8 mouse cellular contexts compared by ENCODE assay signal in the genomic region with DNA sequence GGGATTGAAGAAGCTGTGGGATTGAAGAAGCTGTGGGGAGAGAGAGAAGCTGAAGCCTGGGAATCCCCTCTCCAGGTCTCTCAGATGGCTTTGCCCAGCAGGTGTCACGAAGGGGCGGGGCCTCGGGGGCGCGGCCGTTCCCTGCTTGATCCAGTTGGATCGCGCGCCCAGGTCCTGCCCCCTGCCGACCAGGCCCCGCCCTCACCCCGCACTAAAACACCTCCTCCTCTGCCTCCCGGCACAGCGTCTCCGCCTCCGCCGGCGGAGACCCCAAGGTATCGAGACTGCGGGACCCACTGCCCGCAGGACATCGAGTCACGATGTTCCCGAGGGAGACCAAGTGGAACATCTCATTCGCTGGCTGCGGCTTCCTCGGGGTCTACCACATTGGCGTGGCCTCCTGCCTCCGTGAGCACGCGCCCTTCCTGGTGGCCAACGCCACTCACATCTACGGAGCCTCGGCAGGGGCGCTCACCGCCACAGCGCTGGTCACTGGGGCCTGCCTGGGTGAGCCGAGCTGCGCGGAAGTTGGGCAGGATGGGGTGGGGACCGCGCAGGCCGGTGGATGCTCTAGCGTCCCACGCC. TPM values are rescaled to one million over a fixed set of nuclear protein-coding genes. Genes with fewer than 3 reads are reported as not detected.
DNase-seq lines count a peak whose midpoint lies in the region; ATAC-seq and TF ChIP-seq lines count a peak whose summit lies in the region.

A gene (plus strand): TSS at position 232 of the 585 bp plus-strand sequence.

- DNase-seq in ES-E14 (ENCODE audit: low read depth, low spot score) = peak; percentile 95
- DNase-seq in cerebellum, adult 11 months = peak; percentile 88
- DNase-seq in heart, postnatal 14 days = peak; percentile 96 to 97
- peak; percentile 86 to 91 for DNase-seq in layer of hippocampus, adult 18-20 months (ENCODE audit: low spot score in 2 of 2)
- DNase-seq in lung, embryonic 14.5 days = peak; percentile 93
- peak; percentile 91 for DNase-seq in testis, postnatal 14 days (ENCODE audit: low spot score)

- intact Hi-C loops in heart, postnatal 14 days (cut with DNase I) = loop anchor here (5.0 kb wide), 1 partner anchor 43 kb away; a partner anchor contains a TSS

- H3K9ac ChIP-seq in ES-E14 (ENCODE audit: insufficient read depth, low read depth, low read length, poor library complexity, severe bottlenecking) = peak within 1 kb of the TSS; percentile 74
- peak within 1 kb of the TSS; percentile 85 for H3K9ac ChIP-seq in forebrain, embryonic 15.5 days (replicated peaks)
- H3K9ac ChIP-seq in lung, embryonic 14.5 days = peak within 1 kb of the TSS; percentile 64

- no peak within 1 kb of the TSS for H3K27ac ChIP-seq in ES-E14 (ENCODE audit: insufficient read depth, low read depth, low read length, poor library complexity, severe bottlenecking)
- H3K27ac ChIP-seq in forebrain, embryonic 15.5 days (replicated peaks) = peak within 1 kb of the TSS; percentile 72
- peak within 1 kb of the TSS; percentile 59 for H3K27ac ChIP-seq in lung, embryonic 14.5 days (ENCODE audit: low read depth)

- H3K9me3 ChIP-seq in ES-E14 (ENCODE audit: control insufficient read depth, insufficient read depth, low read depth, low read length) = no peaks in the 10 kb centered on the region
- no peaks in the 10 kb centered on the region for H3K9me3 ChIP-seq in forebrain, embryonic 15.5 days
- H3K9me3 ChIP-seq in lung, embryonic 14.5 days (ENCODE audit: low read depth, low read length) = no peaks in the 10 kb centered on the region

- peak; percentile 34 for TF ChIP-seq CTCF in lung, embryonic 14.5 days (IDR thresholded peaks at IDR 0.05; ENCODE audit: low read depth)

- H3K36me3 ChIP-seq in ES-E14 (ENCODE audit: control insufficient read depth, insufficient read depth, low read length, poor library complexity, severe bottlenecking) = peaks cover 18% of the 10 kb centered on the region
- H3K36me3 ChIP-seq in forebrain, embryonic 15.5 days = peaks cover 30% of the 10 kb centered on the region
- peaks cover 34% of the 10 kb centered on the region for H3K36me3 ChIP-seq in lung, embryonic 14.5 days (ENCODE audit: insufficient read depth)

- H3K4me3 ChIP-seq in ES-E14 (ENCODE audit: insufficient read depth in 1 of 2, low read depth in 1 of 2, low read length in 2 of 2, poor library complexity in 1 of 2, severe bottlenecking in 1 of 2) = peak within 1 kb of the TSS; percentile 68 to 91
- peak within 1 kb of the TSS; percentile 88 for H3K4me3 ChIP-seq in forebrain, embryonic 15.5 days
- H3K4me3 ChIP-seq in lung, embryonic 14.5 days (ENCODE audit: low read depth, low read length) = peak within 1 kb of the TSS; percentile 60

- ATAC-seq in forebrain, embryonic 15.5 days (replicated peaks) = peak; percentile 74
- peak; percentile 82 for ATAC-seq in lung, embryonic 14.5 days (ENCODE audit: insufficient read depth)
- ATAC-seq in neutrophil, adult 5-6 weeks (ENCODE audit: extremely low read depth, insufficient number of reproducible peaks, low FRiP score, poor library complexity, severe bottlenecking) = peak; percentile 77

- WGBS in forebrain, embryonic 15.5 days = under 1% methylated on average over 43 of the region's 45 CpGs
- WGBS in lung, embryonic 14.5 days = under 1% methylated on average over 45 of the region's 45 CpGs

- peaks cover 0 to 20% of the 10 kb centered on the region in 2 experiments; a peak in 2 of 4 replicates for H3K4me1 ChIP-seq in ES-E14 (ENCODE audit: control insufficient read depth in 2 of 2, insufficient read depth in 2 of 2, low read length in 2 of 2, poor library complexity in 1 of 2)
- peaks cover 20% of the 10 kb centered on the region for H3K4me1 ChIP-seq in forebrain, embryonic 15.5 days
- H3K4me1 ChIP-seq in lung, embryonic 14.5 days (ENCODE audit: insufficient read depth) = peaks cover 8% of the 10 kb centered on the region; the same call in 1 of the 2 replicates

- H3K27me3 ChIP-seq in forebrain, embryonic 15.5 days = 0 out of 2 replicates have a peak, but pooled peaks cover 6% of the 10 kb centered on the region
- H3K27me3 ChIP-seq in lung, embryonic 14.5 days (ENCODE audit: insufficient read depth, low read length) = peaks cover 2% of the 10 kb centered on the region; the same call in 1 of the 2 replicates

- in situ Hi-C loops in ES-E14 (cut with MboI; ENCODE audit: low sequenced_read_pairs in 2 of 2, unreplicated experiment in 2 of 2) = no loop called here

- H3K4me2 ChIP-seq in forebrain, embryonic 15.5 days (replicated peaks) = peak within 1 kb of the TSS; percentile 97
- H3K4me2 ChIP-seq in lung, embryonic 14.5 days = peak within 1 kb of the TSS; percentile 98

TF ChIP-seq in ES-E14, 5 proteins besides CTCF, POLR2A, EP300 and RAD21:
- TF ChIP-seq HCFC1 (IDR thresholded peaks at IDR 0.05; ENCODE audit: borderline replicate concordance, insufficient read depth, low read length) = no peak; the same call in 1 of the 2 replicates
- TF ChIP-seq CHD2 (IDR thresholded peaks at IDR 0.05; ENCODE audit: low read depth, low read length) = no peak
- no peak for TF ChIP-seq ZC3H11A (IDR thresholded peaks at IDR 0.05; ENCODE audit: borderline replicate concordance, low read depth, low read length)
- no peak for TF ChIP-seq MAFK (IDR thresholded peaks at IDR 0.05; ENCODE audit: insufficient read depth, low read depth, low read length)
- no peak for TF ChIP-seq ZNF384 (IDR thresholded peaks at IDR 0.05; ENCODE audit: low read depth, low read length)

RNA-seq across cellular contexts. Expression of the gene that starts here (rescaled TPM):
- total RNA-seq in ES-E14 (2012; rRNA removed) = 10.7 and 12.7 TPM in 2 replicates
- polyA plus RNA-seq in forebrain, embryonic 15.5 days (2015; fragmentation: Nextera tagmentation; extraction: Ambion mirVana) = 21.5 and 22.0 TPM in 2 replicates
- 100 to 1,000 TPM; 351 to 430 TPM for total RNA-seq in heart, postnatal 14 days (2021)
- 10 to 100 TPM; 29.9 to 35.6 TPM for total RNA-seq in layer of hippocampus, adult 18-20 months (2021)
- polyA plus RNA-seq in lung, embryonic 14.5 days (2014; fragmentation: Nextera tagmentation; extraction: Ambion mirVana) = 26.1 and 26.3 TPM in 2 replicates
- 74.4 and 78.7 TPM in 2 replicates for total RNA-seq in neutrophil, adult 5-6 weeks (2017)
